Mouse (Mus musculus): ENCODE measurements around the gene Cetn3.

The Cetn3 gene

GRCm38 (mm10) chr13:81760379-81760778 is 22.5 kb upstream of the Cetn3 start:
- H3K27me3 ChIP-seq (ENCODE audit: insufficient read depth, low read length): no peaks in the 10 kb centered on the region
- TF ChIP-seq POU5F1 (IDR thresholded peaks at IDR 0.05; ENCODE audit: borderline replicate concordance, low read length) (no peak), CTCF (conservative IDR thresholded peaks at IDR 0.05; ENCODE audit: low read length) (peak; percentile 66)

GRCm38 (mm10) chr13:81761566-81762186 is 21.2 kb upstream of the Cetn3 start:
- TF ChIP-seq CTCF (conservative IDR thresholded peaks at IDR 0.05; ENCODE audit: low read length) (peak; percentile 66), POU5F1 (IDR thresholded peaks at IDR 0.05; ENCODE audit: borderline replicate concordance, low read length) (no peak), NANOG (IDR thresholded peaks at IDR 0.05; ENCODE audit: borderline replicate concordance, low read length) (no peak)
- Histone ChIP-seq H3K27me3 (ENCODE audit: insufficient read depth, low read length) (no peaks in the 10 kb centered on the region), H3K9me3 (ENCODE audit: low read length) (no peaks in the 10 kb centered on the region), H3K36me3 (ENCODE audit: insufficient read depth, low read length) (no peaks in the 10 kb centered on the region), H3K4me1 (replicated peaks; ENCODE audit: low read depth, low read length) (no peaks in the 10 kb centered on the region), H3K4me3 (replicated peaks; ENCODE audit: low read length) (no peak overlapping the region)

More at GRCm38 (mm10) chr13:81760379-81760778, 22.5 kb upstream of the Cetn3 start:
- Histone ChIP-seq H3K36me3 (ENCODE audit: insufficient read depth, low read length) (no peaks in the 10 kb centered on the region), H3K4me1 (replicated peaks; ENCODE audit: low read depth, low read length) (no peaks in the 10 kb centered on the region), H3K4me3 (replicated peaks; ENCODE audit: low read length) (no peak overlapping the region), H3K9me3 (ENCODE audit: low read length) (no peaks in the 10 kb centered on the region)

GRCm38 (mm10) chr13:81764173-81764572 is 18.7 kb upstream of the Cetn3 start:
- Histone ChIP-seq H3K27me3 (ENCODE audit: insufficient read depth, low read length) (no peaks in the 10 kb centered on the region), H3K36me3 (ENCODE audit: insufficient read depth, low read length) (no peaks in the 10 kb centered on the region), H3K9me3 (ENCODE audit: low read length) (no peaks in the 10 kb centered on the region; the same call in 1 of the 2 replicates), H3K4me1 (replicated peaks; ENCODE audit: low read depth, low read length) (no peaks in the 10 kb centered on the region), H3K4me3 (replicated peaks; ENCODE audit: low read length) (no peak overlapping the region)
- TF ChIP-seq CTCF (conservative IDR thresholded peaks at IDR 0.05; ENCODE audit: low read length) (no peak), NANOG (IDR thresholded peaks at IDR 0.05; ENCODE audit: borderline replicate concordance, low read length) (no peak), POU5F1 (IDR thresholded peaks at IDR 0.05; ENCODE audit: borderline replicate concordance, low read length) (no peak)

- Histone ChIP-seq H3K9me3 (ENCODE audit: low read length) (no peaks in the 10 kb centered on the region; the same call in 1 of the 2 replicates), H3K4me3 (replicated peaks; ENCODE audit: low read length) (no peak overlapping the region), H3K4me1 (replicated peaks; ENCODE audit: low read depth, low read length) (no peaks in the 10 kb centered on the region), H3K36me3 (ENCODE audit: insufficient read depth, low read length) (no peaks in the 10 kb centered on the region), H3K27me3 (ENCODE audit: insufficient read depth, low read length) (no peaks in the 10 kb centered on the region)
- peak; percentile 53 for TF ChIP-seq CTCF (conservative IDR thresholded peaks at IDR 0.05; ENCODE audit: low read length)
- TF ChIP-seq POU5F1 (IDR thresholded peaks at IDR 0.05; ENCODE audit: borderline replicate concordance, low read length): no peak
Observed at GRCm38 (mm10) chr13:81767038-81767659, 15.7 kb upstream of the Cetn3 start.

GRCm38 (mm10) chr13:81776217-81776616 is 6.7 kb upstream of the Cetn3 start:
- Histone ChIP-seq H3K36me3 (ENCODE audit: insufficient read depth, low read length) (no peaks in the 10 kb centered on the region), H3K4me1 (replicated peaks; ENCODE audit: low read depth, low read length) (no peaks in the 10 kb centered on the region), H3K4me3 (replicated peaks; ENCODE audit: low read length) (no peak overlapping the region), H3K27me3 (ENCODE audit: insufficient read depth, low read length) (no peaks in the 10 kb centered on the region), H3K9me3 (ENCODE audit: low read length) (no peaks in the 10 kb centered on the region)
- TF ChIP-seq POU5F1 (IDR thresholded peaks at IDR 0.05; ENCODE audit: borderline replicate concordance, low read length): no peak
- TF ChIP-seq NANOG (IDR thresholded peaks at IDR 0.05; ENCODE audit: borderline replicate concordance, low read length): no peak
- TF ChIP-seq CTCF (conservative IDR thresholded peaks at IDR 0.05; ENCODE audit: low read length): no peak

GRCm38 (mm10) chr13:81782475-81782874 is 402 bp upstream of the Cetn3 start:
- Histone ChIP-seq H3K4me1 (replicated peaks; ENCODE audit: low read depth, low read length) (peaks cover 21% of the 10 kb centered on the region), H3K4me3 (replicated peaks; ENCODE audit: low read length) (peak overlapping the region; percentile 87), H3K36me3 (ENCODE audit: insufficient read depth, low read length) (peaks cover 25% of the 10 kb centered on the region), H3K9me3 (ENCODE audit: low read length) (no peaks in the 10 kb centered on the region), H3K27me3 (ENCODE audit: insufficient read depth, low read length) (no peaks in the 10 kb centered on the region)
- TF ChIP-seq CTCF (conservative IDR thresholded peaks at IDR 0.05; ENCODE audit: low read length) (no peak), NANOG (IDR thresholded peaks at IDR 0.05; ENCODE audit: borderline replicate concordance, low read length) (no peak), POU5F1 (IDR thresholded peaks at IDR 0.05; ENCODE audit: borderline replicate concordance, low read length) (no peak)

GRCm38 (mm10) chr13:81783405-81784342 is 797 bp downstream of the Cetn3 start:
- TF ChIP-seq NANOG (IDR thresholded peaks at IDR 0.05; ENCODE audit: borderline replicate concordance, low read length) (no peak), CTCF (conservative IDR thresholded peaks at IDR 0.05; ENCODE audit: low read length) (no peak), POU5F1 (IDR thresholded peaks at IDR 0.05; ENCODE audit: borderline replicate concordance, low read length) (no peak)
- peaks cover 36% of the 10 kb centered on the region for H3K36me3 ChIP-seq (ENCODE audit: insufficient read depth, low read length)
- H3K4me3 ChIP-seq (replicated peaks; ENCODE audit: low read length): peak overlapping the region; percentile 87
- no peaks in the 10 kb centered on the region for H3K9me3 ChIP-seq (ENCODE audit: low read length)
- no peaks in the 10 kb centered on the region for H3K27me3 ChIP-seq (ENCODE audit: insufficient read depth, low read length)
- H3K4me1 ChIP-seq (replicated peaks; ENCODE audit: low read depth, low read length): peaks cover 21% of the 10 kb centered on the region

GRCm38 (mm10) chr13:81785766-81786480 is 3.0 kb downstream of the Cetn3 start:
- Histone ChIP-seq H3K4me3 (replicated peaks; ENCODE audit: low read length) (no peak overlapping the region), H3K4me1 (replicated peaks; ENCODE audit: low read depth, low read length) (peaks cover 21% of the 10 kb centered on the region), H3K27me3 (ENCODE audit: insufficient read depth, low read length) (no peaks in the 10 kb centered on the region), H3K9me3 (ENCODE audit: low read length) (no peaks in the 10 kb centered on the region), H3K36me3 (ENCODE audit: insufficient read depth, low read length) (peaks cover 53% of the 10 kb centered on the region)
- TF ChIP-seq NANOG (IDR thresholded peaks at IDR 0.05; ENCODE audit: borderline replicate concordance, low read length) (no peak), CTCF (conservative IDR thresholded peaks at IDR 0.05; ENCODE audit: low read length) (no peak), POU5F1 (IDR thresholded peaks at IDR 0.05; ENCODE audit: borderline replicate concordance, low read length) (no peak)

Data from E14TG2a.4 (cell line).